Mouse (Mus musculus): ENCODE measurements around the gene Nap1l4. TPM values are rescaled to one million over a fixed set of nuclear protein-coding genes. Genes with fewer than 3 reads are reported as not detected.
"Not testable (repeated sequence)": the region's sequence is repeated elsewhere in the genome, so short reads cannot be mapped to it uniquely, and the experiment has no call there.

Nap1l4 gene
- total RNA-seq (2021) = 100 to 1,000 TPM; 110 to 119 TPM
- long read RNA-seq, experiment 1, transcript Nap1l4-201 (16 exons, 2,285 nt) = major isoform, 41 of 107 reads
- long read RNA-seq, experiment 1, transcript Nap1l4-206 (15 exons, 2,259 nt) = minor isoform, 34 of 107 reads
- long read RNA-seq, experiment 1, partial matches to known transcripts = 8 of 107 reads
- long read RNA-seq, experiment 1, other reads (novel, unspliced or antisense) = 21 of 107 reads
- long read RNA-seq, experiment 2, transcript Nap1l4-206 (15 exons, 2,259 nt) = major isoform, 33 of 81 reads
- long read RNA-seq, experiment 2, transcript Nap1l4-201 (16 exons, 2,285 nt) = minor isoform, 22 of 81 reads
- long read RNA-seq, experiment 2, partial matches to known transcripts = 5 of 81 reads
- long read RNA-seq, experiment 2, other reads (novel, unspliced or antisense) = 20 of 81 reads

GRCm38 (mm10) chr7:143548976-143549457 is at the start of gene Nap1l4:
TSS of gene Nap1l4 (minus strand) at chr7:143549106.
- DNase-seq (ENCODE audit: low spot score in 2 of 2) = peak; percentile 97 to 100

GRCm38 (mm10) chr7:143594865-143595264 is 46.0 kb upstream of the Nap1l4 start:
- DNase-seq (ENCODE audit: low spot score in 2 of 2) = no peak

- no peak for DNase-seq (ENCODE audit: low spot score in 2 of 2)
Observed at GRCm38 (mm10) chr7:143592255-143592654, 43.3 kb upstream of the Nap1l4 start.

- DNase-seq (ENCODE audit: low spot score in 2 of 2) = no peak
Observed at GRCm38 (mm10) chr7:143588006-143588405, 39.1 kb upstream of the Nap1l4 start.

GRCm38 (mm10) chr7:143587586-143587985 is 38.7 kb upstream of the Nap1l4 start:
- no peak for DNase-seq (ENCODE audit: low spot score in 2 of 2)

- peak; percentile 67 to 78 for DNase-seq (ENCODE audit: low spot score in 2 of 2)
Observed at GRCm38 (mm10) chr7:143583956-143584355, 35.0 kb upstream of the Nap1l4 start.

GRCm38 (mm10) chr7:143583025-143583424 is 34.1 kb upstream of the Nap1l4 start:
- DNase-seq (ENCODE audit: low spot score in 2 of 2) = no peak

- no peak for DNase-seq (ENCODE audit: low spot score in 2 of 2)
Observed at GRCm38 (mm10) chr7:143575751-143576150, 26.8 kb upstream of the Nap1l4 start.

GRCm38 (mm10) chr7:143565648-143566039 is 16.7 kb upstream of the Nap1l4 start:
- no peak for DNase-seq (ENCODE audit: low spot score in 2 of 2)

GRCm38 (mm10) chr7:143565015-143565647 is 16.2 kb upstream of the Nap1l4 start:
- DNase-seq (ENCODE audit: low spot score in 2 of 2) = no peak

- DNase-seq (ENCODE audit: low spot score in 2 of 2) = no peak
Observed at GRCm38 (mm10) chr7:143563787-143564186, 14.9 kb upstream of the Nap1l4 start.

GRCm38 (mm10) chr7:143557616-143558015 is 8.7 kb upstream of the Nap1l4 start:
- DNase-seq (ENCODE audit: low spot score in 2 of 2) = no peak

GRCm38 (mm10) chr7:143556964-143557610 is 8.2 kb upstream of the Nap1l4 start:
- no peak for DNase-seq (ENCODE audit: low spot score in 2 of 2)

GRCm38 (mm10) chr7:143549588-143550220 is 798 bp upstream of the Nap1l4 start:
- no peak for DNase-seq (ENCODE audit: low spot score in 2 of 2)

- no peak for DNase-seq (ENCODE audit: low spot score in 2 of 2)
Observed at GRCm38 (mm10) chr7:143548231-143548961, 510 bp downstream of the Nap1l4 start.

GRCm38 (mm10) chr7:143546554-143546953 is 2.4 kb downstream of the Nap1l4 start:
- DNase-seq (ENCODE audit: low spot score in 2 of 2) = no peak

- peak in 1 of 2 experiments; percentile 24 for DNase-seq (ENCODE audit: low spot score in 2 of 2)
Observed at GRCm38 (mm10) chr7:143544368-143544767, 4.5 kb downstream of the Nap1l4 start.

GRCm38 (mm10) chr7:143538671-143539070 is 10.2 kb downstream of the Nap1l4 start:
- no peak for DNase-seq (ENCODE audit: low spot score in 2 of 2)

- not testable (repeated sequence) for DNase-seq (ENCODE audit: low spot score in 2 of 2)
Observed at GRCm38 (mm10) chr7:143538229-143538628, 10.7 kb downstream of the Nap1l4 start.

- DNase-seq (ENCODE audit: low spot score in 2 of 2) = no peak
Observed at GRCm38 (mm10) chr7:143536251-143536650, 12.7 kb downstream of the Nap1l4 start.

- DNase-seq (ENCODE audit: low spot score in 2 of 2) = no peak
Observed at GRCm38 (mm10) chr7:143533284-143533683, 15.6 kb downstream of the Nap1l4 start.
